Mouse (Mus musculus) kidney, embryonic 16.5 days (tissue): ENCODE measurements around the gene Alcam. TPM values are rescaled to one million over a fixed set of nuclear protein-coding genes. Genes with fewer than 3 reads are reported as not detected.

Experiments used
- ATAC-seq: fragments of 200-750 bp; cut with Nextera tagmentation; 2 replicates; pipeline ENCODE4 v1.8.0; 2017; ENCODE audit warnings: moderate TSS enrichment; ENCODE audit not compliant: low FRiP score, low TSS enrichment
- H3K27ac ChIP-seq: fragments of 300-500 bp; sonication (generic); 2 replicates; pipeline ENCODE4 v1.5.1; 2014; ENCODE audit warnings: low read length
- H3K27me3 ChIP-seq: fragments of 300-500 bp; sonication (generic); 2 replicates; pipeline ENCODE4 v1.6.1; 2014; ENCODE audit warnings: low read length, control low read depth, mixed read lengths; ENCODE audit not compliant: insufficient read depth
- H3K36me3 ChIP-seq: fragments of 300-500 bp; sonication (generic); 2 replicates; pipeline ENCODE4 v1.6.1; 2014; ENCODE audit warnings: low read length, control low read depth, mixed read lengths; ENCODE audit not compliant: insufficient read depth
- H3K4me1 ChIP-seq: fragments of 300-500 bp; sonication (generic); 2 replicates; pipeline ENCODE4 v1.6.1; 2014; ENCODE audit warnings: low read length, control low read depth, mixed read lengths; ENCODE audit not compliant: insufficient read depth
- H3K4me2 ChIP-seq: fragments of 300-500 bp; sonication (generic); replicated peaks from 2 replicates; pipeline ENCODE4 v1.6.1; 2014; ENCODE audit warnings: low read depth, low read length
- H3K4me3 ChIP-seq: fragments of 300-500 bp; sonication (generic); 2 replicates; pipeline ENCODE4 v1.5.1; 2014; ENCODE audit warnings: mild to moderate bottlenecking, low read length
- H3K9ac ChIP-seq: fragments of 300-500 bp; sonication (generic); replicated peaks from 2 replicates; pipeline ENCODE4 v1.6.1; 2014; ENCODE audit warnings: low read length
- H3K9me3 ChIP-seq: fragments of 300-500 bp; sonication (generic); 2 replicates; pipeline ENCODE4 v1.6.1; 2016; ENCODE audit warnings: low read length, control low read depth
- WGBS: fragments of 180-500 bp; shearing (Covaris S2); extraction: QIAGEN DNeasy Blood & Tissue Kit; methylation state at CpG from one replicate; pipeline ENCODE4 v1.1.7; 2014; 5-methylcytosine and 5-hydroxymethylcytosine counted together
- polyA plus RNA-seq: library from polyadenylated mRNA; unstranded; fragments of >200 nt; fragmentation: Nextera tagmentation; extraction: Ambion mirVana; gene quantifications from 2 replicates; pipeline ENCODE4 v1.2.1, GENCODE M21; 2015

The Alcam gene
- polyA plus RNA-seq, 1 experiment from 2014 or later = 70.6 TPM

GRCm38 (mm10) chr16:52378811-52379597 lies 74.9 kb downstream of the Alcam start:
- no peak for ATAC-seq
- H3K4me1 ChIP-seq = 0 out of 2 replicates have a peak, but pooled peaks cover 7% of the 10 kb centered on the region
- no peak overlapping the region for H3K27ac ChIP-seq
- H3K27me3 ChIP-seq = no peaks in the 10 kb centered on the region
- H3K4me2 ChIP-seq = no peak overlapping the region
- H3K9me3 ChIP-seq = no peaks in the 10 kb centered on the region
- 64% methylated on average over 7 of the region's 7 CpGs for WGBS
- no peak overlapping the region for H3K9ac ChIP-seq
- H3K36me3 ChIP-seq = no peaks in the 10 kb centered on the region
- no peak overlapping the region for H3K4me3 ChIP-seq

GRCm38 (mm10) chr16:52376827-52377226 lies 77.0 kb downstream of the Alcam start:
- no peaks in the 10 kb centered on the region for H3K4me1 ChIP-seq
- H3K36me3 ChIP-seq = no peaks in the 10 kb centered on the region
- WGBS = 95% methylated on average over 2 of the region's 2 CpGs
- H3K4me2 ChIP-seq = no peak overlapping the region
- no peak overlapping the region for H3K4me3 ChIP-seq
- H3K27ac ChIP-seq = no peak overlapping the region
- no peaks in the 10 kb centered on the region for H3K9me3 ChIP-seq
- ATAC-seq = no peak
- no peaks in the 10 kb centered on the region for H3K27me3 ChIP-seq
- no peak overlapping the region for H3K9ac ChIP-seq

- Histone ChIP-seq H3K9ac (no peak overlapping the region), H3K4me1 (no peaks in the 10 kb centered on the region), H3K27ac (no peak overlapping the region), H3K36me3 (no peaks in the 10 kb centered on the region), H3K4me2 (no peak overlapping the region), H3K4me3 (no peak overlapping the region), H3K27me3 (no peaks in the 10 kb centered on the region), H3K9me3 (no peaks in the 10 kb centered on the region)
- WGBS = 72% methylated on average over 2 of the region's 2 CpGs
- no peak for ATAC-seq
These were observed 81.9 kb downstream of the Alcam start for GRCm38 (mm10) chr16:52371956-52372355.

- H3K4me1 ChIP-seq = no peaks in the 10 kb centered on the region
These were observed 85.4 kb downstream of the Alcam start for GRCm38 (mm10) chr16:52368521-52368920.

GRCm38 (mm10) chr16:52366915-52367314 lies 87.0 kb downstream of the Alcam start:
- Histone ChIP-seq H3K27me3 (no peaks in the 10 kb centered on the region), H3K4me3 (no peak overlapping the region), H3K9me3 (no peaks in the 10 kb centered on the region), H3K36me3 (no peaks in the 10 kb centered on the region), H3K27ac (no peak overlapping the region), H3K4me1 (no peaks in the 10 kb centered on the region), H3K9ac (no peak overlapping the region), H3K4me2 (no peak overlapping the region)
- ATAC-seq = no peak
- 88% methylated on average over 4 of the region's 4 CpGs for WGBS

More at GRCm38 (mm10) chr16:52368521-52368920, 85.4 kb downstream of the Alcam start:
- no peak for ATAC-seq
- WGBS = 95% methylated on average over 5 of the region's 5 CpGs
- Histone ChIP-seq H3K27ac (no peak overlapping the region), H3K9ac (no peak overlapping the region), H3K4me3 (no peak overlapping the region), H3K4me2 (no peak overlapping the region), H3K27me3 (no peaks in the 10 kb centered on the region), H3K36me3 (no peaks in the 10 kb centered on the region), H3K9me3 (no peaks in the 10 kb centered on the region)

- WGBS = 83% methylated on average over 4 of the region's 4 CpGs
- no peak overlapping the region for H3K9ac ChIP-seq
- no peaks in the 10 kb centered on the region for H3K36me3 ChIP-seq
- H3K27ac ChIP-seq = no peak overlapping the region
- H3K4me1 ChIP-seq = no peaks in the 10 kb centered on the region
- no peak overlapping the region for H3K4me2 ChIP-seq
- H3K27me3 ChIP-seq = no peaks in the 10 kb centered on the region
- H3K9me3 ChIP-seq = no peaks in the 10 kb centered on the region
- no peak overlapping the region for H3K4me3 ChIP-seq
- ATAC-seq = no peak
These were observed 89.8 kb downstream of the Alcam start for GRCm38 (mm10) chr16:52363944-52364511.

GRCm38 (mm10) chr16:52343467-52344033 lies 110.3 kb downstream of the Alcam start:
- Histone ChIP-seq H3K4me2 (no peak overlapping the region), H3K4me3 (no peak overlapping the region), H3K4me1 (no peaks in the 10 kb centered on the region), H3K9ac (no peak overlapping the region), H3K27me3 (no peaks in the 10 kb centered on the region), H3K36me3 (no peaks in the 10 kb centered on the region), H3K9me3 (no peaks in the 10 kb centered on the region), H3K27ac (no peak overlapping the region)
- ATAC-seq = no peak
- 79% methylated on average over 2 of the region's 2 CpGs for WGBS

GRCm38 (mm10) chr16:52342694-52343466 lies 111.0 kb downstream of the Alcam start:
- Histone ChIP-seq H3K4me2 (no peak overlapping the region), H3K27ac (no peak overlapping the region), H3K36me3 (no peaks in the 10 kb centered on the region), H3K4me3 (no peak overlapping the region), H3K9ac (no peak overlapping the region), H3K9me3 (no peaks in the 10 kb centered on the region), H3K27me3 (no peaks in the 10 kb centered on the region), H3K4me1 (no peaks in the 10 kb centered on the region)
- no peak for ATAC-seq
- 88% methylated on average over 8 of the region's 8 CpGs for WGBS

GRCm38 (mm10) chr16:52334084-52334483 lies 119.8 kb downstream of the Alcam start:
- H3K27ac ChIP-seq = no peak overlapping the region
- ATAC-seq = no peak
- no peaks in the 10 kb centered on the region for H3K4me1 ChIP-seq
- no peaks in the 10 kb centered on the region for H3K36me3 ChIP-seq
- H3K4me3 ChIP-seq = no peak overlapping the region
- no peaks in the 10 kb centered on the region for H3K27me3 ChIP-seq
- no peak overlapping the region for H3K4me2 ChIP-seq
- WGBS = 77% methylated on average over 4 of the region's 4 CpGs
- H3K9me3 ChIP-seq = no peaks in the 10 kb centered on the region
- H3K9ac ChIP-seq = no peak overlapping the region
